Mouse (Mus musculus): ENCODE results near the gene Cadm3. TPM values are rescaled to one million over a fixed set of nuclear protein-coding genes. Genes with fewer than 3 reads are reported as not detected.

The Cadm3 gene
- polyA plus RNA-seq (2015; fragmentation: Nextera tagmentation; extraction: Ambion mirVana): 0.26 and 0.39 TPM in 2 replicates

DNA sequence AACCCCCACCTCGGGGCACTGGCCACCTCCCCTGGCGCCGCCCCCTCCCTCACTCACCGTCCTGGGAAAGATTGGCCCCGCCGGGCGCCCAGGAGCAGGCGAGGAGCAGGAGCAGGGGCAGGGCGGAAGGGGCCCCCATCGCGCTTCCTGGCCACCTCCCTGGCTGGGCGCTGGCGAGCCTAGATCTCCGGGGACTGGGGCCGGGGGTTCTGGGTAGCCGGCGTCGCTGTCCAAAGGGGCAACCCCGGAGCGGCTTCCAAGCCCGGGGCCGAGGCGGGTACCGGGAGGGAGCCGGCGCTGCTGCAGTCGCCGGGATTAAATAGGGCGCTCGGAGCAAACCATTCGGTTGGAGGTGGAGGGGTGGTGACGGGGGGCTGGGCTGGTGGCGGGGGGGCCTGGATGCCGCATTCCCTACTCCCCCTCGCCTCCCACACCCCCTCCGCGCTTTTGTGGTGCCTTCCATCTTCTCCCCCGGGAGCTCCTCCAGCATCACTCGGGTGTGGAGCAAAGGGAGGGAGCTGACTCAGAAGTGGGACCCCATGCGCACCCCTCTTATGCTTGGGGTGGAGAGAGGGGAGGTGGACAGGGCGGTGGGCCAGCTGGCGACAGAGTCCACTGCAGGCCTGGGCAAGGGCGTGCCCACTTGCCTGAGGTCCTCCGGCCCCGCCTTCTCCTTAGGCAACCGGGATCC lies at the start of gene Cadm3:
TSS of gene Cadm3 (minus strand) at position 340 of the 691 bp plus-strand sequence.
- peak; percentile 37 for ATAC-seq
- peaks cover 26% of the 10 kb centered on the region for H3K27me3 ChIP-seq (replicated peaks; ENCODE audit: insufficient read depth, low read length)
- peak within 1 kb of the TSS; percentile 52 for H3K4me2 ChIP-seq (replicated peaks; ENCODE audit: low read depth, low read length)
- no peak within 1 kb of the TSS for H3K27ac ChIP-seq (ENCODE audit: low read length)
- no peaks in the 10 kb centered on the region for H3K4me1 ChIP-seq (ENCODE audit: insufficient read depth, low read depth, low read length)
- WGBS: 3% methylated on average over 19 of the region's 46 CpGs
- DNase-seq (ENCODE audit: low spot score): no peak
- no peak within 1 kb of the TSS for H3K9ac ChIP-seq (replicated peaks; ENCODE audit: low read depth)
- no peaks in the 10 kb centered on the region for H3K9me3 ChIP-seq (ENCODE audit: low read length)
- TF ChIP-seq CTCF (IDR thresholded peaks at IDR 0.05): no peak
- TF ChIP-seq EP300 (IDR thresholded peaks at IDR 0.05): no peak
- peak within 1 kb of the TSS; percentile 28 for H3K4me3 ChIP-seq (ENCODE audit: low read depth, low read length)
- H3K36me3 ChIP-seq (ENCODE audit: insufficient read depth, low read length): no peaks in the 10 kb centered on the region

DNA sequence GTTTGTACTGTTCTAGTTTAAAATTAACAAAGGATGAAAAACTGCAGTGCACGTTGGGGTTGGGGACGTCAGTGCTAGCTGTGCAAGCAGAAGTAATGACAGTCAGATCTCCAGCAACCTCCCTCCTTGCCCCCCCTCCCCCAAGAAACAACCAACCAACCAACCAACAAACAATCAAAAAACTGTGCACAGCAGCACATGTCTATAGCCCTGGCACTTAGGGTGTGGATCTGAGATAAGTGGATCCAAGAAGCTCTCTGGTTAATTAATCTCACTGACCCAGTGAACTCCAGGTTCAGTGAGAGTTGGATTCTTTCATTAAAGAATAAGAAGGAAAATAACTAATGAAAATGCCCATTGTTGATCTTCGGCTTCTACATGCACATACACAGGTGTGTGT lies 47.1 kb upstream of the Cadm3 start:
- no peaks in the 10 kb centered on the region for H3K27me3 ChIP-seq (replicated peaks; ENCODE audit: insufficient read depth, low read length)
- H3K9me3 ChIP-seq (ENCODE audit: low read length): no peaks in the 10 kb centered on the region
- no peaks in the 10 kb centered on the region for H3K36me3 ChIP-seq (ENCODE audit: insufficient read depth, low read length)
- whole genome bisulfite sequencing: 82% methylated on average over 3 of the region's 3 CpGs
- H3K4me3 ChIP-seq (ENCODE audit: low read depth, low read length): no peak overlapping the region
- H3K4me2 ChIP-seq (replicated peaks; ENCODE audit: low read depth, low read length): no peak overlapping the region
- no peak for DNase-seq (ENCODE audit: low spot score)
- no peak overlapping the region for H3K27ac ChIP-seq (ENCODE audit: low read length)
- ATAC-seq: no peak
- H3K9ac ChIP-seq (replicated peaks; ENCODE audit: low read depth): no peak overlapping the region
- TF ChIP-seq CTCF (IDR thresholded peaks at IDR 0.05) (no peak), EP300 (IDR thresholded peaks at IDR 0.05) (no peak)
- H3K4me1 ChIP-seq (ENCODE audit: insufficient read depth, low read depth, low read length): no peaks in the 10 kb centered on the region

GRCm38 (mm10) chr1:173411863-173412262 lies 44.4 kb upstream of the Cadm3 start:
- DNase-seq (ENCODE audit: low spot score) (no peak), ATAC-seq (no peak)
- Histone ChIP-seq H3K27me3 (replicated peaks; ENCODE audit: insufficient read depth, low read length) (no peaks in the 10 kb centered on the region), H3K9ac (replicated peaks; ENCODE audit: low read depth) (no peak overlapping the region), H3K9me3 (ENCODE audit: low read length) (no peaks in the 10 kb centered on the region), H3K36me3 (ENCODE audit: insufficient read depth, low read length) (no peaks in the 10 kb centered on the region), H3K4me1 (ENCODE audit: insufficient read depth, low read depth, low read length) (no peaks in the 10 kb centered on the region), H3K4me2 (replicated peaks; ENCODE audit: low read depth, low read length) (no peak overlapping the region), H3K4me3 (ENCODE audit: low read depth, low read length) (no peak overlapping the region), H3K27ac (ENCODE audit: low read length) (no peak overlapping the region)
- no peak for TF ChIP-seq EP300 (IDR thresholded peaks at IDR 0.05)
- no peak for TF ChIP-seq CTCF (IDR thresholded peaks at IDR 0.05)
- WGBS: 75% methylated on average over 4 of the region's 4 CpGs

DNA sequence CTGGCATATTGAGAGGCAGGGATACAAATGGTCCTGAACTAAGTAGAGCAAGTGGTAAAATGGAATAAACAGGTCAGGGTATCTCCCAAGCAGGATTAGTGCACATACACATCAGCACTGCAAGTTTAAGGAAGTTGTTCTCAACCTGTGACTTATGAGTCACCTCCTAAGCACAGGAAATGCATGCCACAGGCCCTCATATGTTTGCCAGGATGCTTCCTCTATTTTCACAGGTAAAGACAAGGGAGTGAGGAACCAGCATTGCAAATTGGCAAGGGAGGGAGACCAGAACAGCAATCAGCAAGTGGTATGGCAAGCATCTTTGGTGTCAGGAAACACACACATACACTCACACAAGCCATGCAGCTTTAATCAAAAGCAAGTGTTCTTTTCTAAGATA lies 41.6 kb upstream of the Cadm3 start:
- no peak overlapping the region for H3K4me2 ChIP-seq (replicated peaks; ENCODE audit: low read depth, low read length)
- peak; percentile 12 for DNase-seq (ENCODE audit: low spot score)
- TF ChIP-seq EP300 (IDR thresholded peaks at IDR 0.05): no peak
- H3K27me3 ChIP-seq (replicated peaks; ENCODE audit: insufficient read depth, low read length): no peaks in the 10 kb centered on the region
- H3K4me3 ChIP-seq (ENCODE audit: low read depth, low read length): no peak overlapping the region
- no peaks in the 10 kb centered on the region for H3K9me3 ChIP-seq (ENCODE audit: low read length)
- no peak for ATAC-seq
- no peak overlapping the region for H3K27ac ChIP-seq (ENCODE audit: low read length)
- H3K4me1 ChIP-seq (ENCODE audit: insufficient read depth, low read depth, low read length): no peaks in the 10 kb centered on the region
- no peak overlapping the region for H3K9ac ChIP-seq (replicated peaks; ENCODE audit: low read depth)
- H3K36me3 ChIP-seq (ENCODE audit: insufficient read depth, low read length): no peaks in the 10 kb centered on the region

- no peak for ATAC-seq
- TF ChIP-seq EP300 (IDR thresholded peaks at IDR 0.05): no peak
- TF ChIP-seq CTCF (IDR thresholded peaks at IDR 0.05): no peak
- Histone ChIP-seq H3K27ac (ENCODE audit: low read length) (no peak overlapping the region), H3K36me3 (ENCODE audit: insufficient read depth, low read length) (no peaks in the 10 kb centered on the region), H3K27me3 (replicated peaks; ENCODE audit: insufficient read depth, low read length) (no peaks in the 10 kb centered on the region), H3K4me2 (replicated peaks; ENCODE audit: low read depth, low read length) (no peak overlapping the region), H3K9ac (replicated peaks; ENCODE audit: low read depth) (no peak overlapping the region), H3K4me1 (ENCODE audit: insufficient read depth, low read depth, low read length) (no peaks in the 10 kb centered on the region), H3K4me3 (ENCODE audit: low read depth, low read length) (no peak overlapping the region), H3K9me3 (ENCODE audit: low read length) (no peaks in the 10 kb centered on the region)
- WGBS: 77% methylated on average over 5 of the region's 5 CpGs
- DNase-seq (ENCODE audit: low spot score): no peak
Observed at GRCm38 (mm10) chr1:173404696-173405309, 37.3 kb upstream of the Cadm3 start.

- Histone ChIP-seq H3K27ac (ENCODE audit: low read length) (no peak overlapping the region), H3K4me2 (replicated peaks; ENCODE audit: low read depth, low read length) (no peak overlapping the region), H3K36me3 (ENCODE audit: insufficient read depth, low read length) (no peaks in the 10 kb centered on the region), H3K4me3 (ENCODE audit: low read depth, low read length) (no peak overlapping the region), H3K9ac (replicated peaks; ENCODE audit: low read depth) (no peak overlapping the region), H3K9me3 (ENCODE audit: low read length) (no peaks in the 10 kb centered on the region), H3K4me1 (ENCODE audit: insufficient read depth, low read depth, low read length) (no peaks in the 10 kb centered on the region), H3K27me3 (replicated peaks; ENCODE audit: insufficient read depth, low read length) (no peaks in the 10 kb centered on the region)
- TF ChIP-seq EP300 (IDR thresholded peaks at IDR 0.05) (no peak), CTCF (IDR thresholded peaks at IDR 0.05) (peak; percentile 79)
- WGBS: 31% methylated on average over 3 of the region's 3 CpGs
- no peak for ATAC-seq
- peak; percentile 71 for DNase-seq (ENCODE audit: low spot score)
Observed at GRCm38 (mm10) chr1:173398323-173398970, 31.0 kb upstream of the Cadm3 start.

Data from lung, postnatal 0 days (tissue).